Mouse (Mus musculus) CD4-positive helper T cell, adult 2 months (primary cell): ENCODE results near the gene Arl6ip4.

Experiments used
- DNase-seq: peaks from one replicate; pipeline ENCODE4 v3.0.0-alpha.2; 2012; ENCODE audit warnings: low read depth, missing footprints, low spot score

Gene Arl6ip4

DNA sequence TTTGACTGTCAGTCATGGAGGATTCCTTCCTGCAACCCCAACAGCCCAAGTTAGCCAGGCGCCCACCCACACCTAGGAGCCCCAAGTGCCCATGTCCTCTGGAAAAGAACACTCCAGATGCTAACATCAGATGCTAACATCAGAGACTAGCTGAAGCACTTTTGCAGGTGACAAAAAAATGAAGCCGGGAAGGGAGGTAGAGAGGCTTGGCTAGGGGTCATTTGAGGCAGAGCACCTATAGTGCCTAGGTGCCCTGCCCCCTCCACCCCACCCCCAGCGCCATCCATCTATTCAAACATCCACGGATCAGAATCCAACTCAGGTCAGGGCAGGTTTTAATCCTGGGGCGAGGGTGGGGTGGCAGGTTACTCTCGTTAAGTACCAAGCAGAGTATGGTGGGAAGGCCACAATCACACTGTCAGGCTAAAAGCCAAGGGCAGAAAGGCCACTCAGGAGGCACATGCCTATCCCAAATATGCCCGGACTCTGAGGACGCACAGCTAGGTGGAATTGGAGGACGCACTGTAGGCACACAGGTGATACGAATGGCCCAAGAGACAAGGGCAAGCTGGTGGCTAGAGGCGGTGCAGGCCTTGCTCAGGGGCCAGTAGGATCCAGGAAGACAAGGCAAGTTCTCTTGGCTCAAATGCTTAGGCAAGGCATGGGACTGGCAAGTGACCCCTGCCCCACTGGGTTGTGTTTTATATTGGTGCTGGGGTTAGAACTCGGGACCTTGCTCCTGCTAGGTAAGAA is 21.9 kb upstream of the Arl6ip4 start:
- DNase-seq = no peak

DNA sequence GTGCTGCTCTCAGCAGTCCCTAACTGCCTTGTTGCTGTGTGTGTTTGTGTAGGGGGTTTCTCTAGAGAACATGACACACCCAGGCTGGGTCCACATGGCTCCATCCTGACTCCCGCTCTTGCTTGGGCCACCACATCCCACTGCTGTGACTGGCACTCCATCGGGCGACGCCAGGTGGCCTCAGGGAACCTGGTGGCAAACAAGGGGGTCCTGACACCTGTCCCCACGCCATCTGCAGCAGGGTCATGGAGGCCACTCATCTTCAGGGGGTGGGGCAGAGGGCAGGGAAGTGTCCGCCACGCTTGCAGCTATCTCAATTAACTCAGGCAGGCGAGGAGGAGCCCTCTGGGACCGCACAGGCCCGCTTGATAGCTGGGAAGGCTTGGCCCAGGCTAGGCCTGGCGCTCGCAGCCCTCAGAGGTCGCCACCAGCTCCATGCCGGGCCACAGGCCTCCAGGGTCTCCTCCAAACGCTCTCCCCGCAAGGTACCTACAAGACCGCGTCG is 20.8 kb upstream of the Arl6ip4 start:
- DNase-seq = no peak

DNA sequence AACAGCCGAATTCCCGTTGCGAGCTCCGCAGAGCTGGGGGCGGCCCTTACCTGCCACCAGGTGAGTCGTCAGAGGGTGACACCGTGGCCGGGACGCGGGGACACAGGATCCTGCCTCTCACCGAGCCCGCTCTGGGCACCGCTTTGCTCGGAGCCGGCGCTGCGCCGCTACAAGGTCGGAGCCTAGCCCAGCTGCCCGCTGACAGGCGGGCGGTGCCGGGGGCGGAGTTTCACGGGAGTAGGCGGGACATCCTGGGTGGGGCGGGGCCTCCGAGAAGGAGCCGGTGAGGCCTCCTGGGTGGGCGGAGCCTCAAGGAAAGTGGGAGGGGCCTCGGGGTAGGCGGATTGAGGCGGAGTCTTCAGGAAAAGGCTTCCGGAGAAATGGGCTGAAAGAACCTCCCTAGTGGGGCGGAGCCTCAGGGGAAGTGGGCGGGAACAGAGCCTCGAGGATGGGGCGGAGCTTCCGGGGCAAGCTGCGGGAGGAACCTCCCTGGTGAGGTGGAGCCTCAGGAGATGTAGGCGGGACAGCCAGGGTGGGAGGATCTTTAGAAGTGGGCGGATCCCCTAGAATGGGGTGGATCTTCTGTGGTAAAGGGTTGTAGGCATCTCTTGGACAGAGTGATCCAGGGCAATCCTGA is 20.2 kb upstream of the Arl6ip4 start, which contains the start of gene Abcb9:
Gene Abcb9 (minus strand): TSS at position 203 of the 637 bp plus-strand sequence.
- peak; percentile 95 for DNase-seq

GRCm38 (mm10) chr5:124098923-124099322 is 17.0 kb upstream of the Arl6ip4 start:
- no peak for DNase-seq

DNA sequence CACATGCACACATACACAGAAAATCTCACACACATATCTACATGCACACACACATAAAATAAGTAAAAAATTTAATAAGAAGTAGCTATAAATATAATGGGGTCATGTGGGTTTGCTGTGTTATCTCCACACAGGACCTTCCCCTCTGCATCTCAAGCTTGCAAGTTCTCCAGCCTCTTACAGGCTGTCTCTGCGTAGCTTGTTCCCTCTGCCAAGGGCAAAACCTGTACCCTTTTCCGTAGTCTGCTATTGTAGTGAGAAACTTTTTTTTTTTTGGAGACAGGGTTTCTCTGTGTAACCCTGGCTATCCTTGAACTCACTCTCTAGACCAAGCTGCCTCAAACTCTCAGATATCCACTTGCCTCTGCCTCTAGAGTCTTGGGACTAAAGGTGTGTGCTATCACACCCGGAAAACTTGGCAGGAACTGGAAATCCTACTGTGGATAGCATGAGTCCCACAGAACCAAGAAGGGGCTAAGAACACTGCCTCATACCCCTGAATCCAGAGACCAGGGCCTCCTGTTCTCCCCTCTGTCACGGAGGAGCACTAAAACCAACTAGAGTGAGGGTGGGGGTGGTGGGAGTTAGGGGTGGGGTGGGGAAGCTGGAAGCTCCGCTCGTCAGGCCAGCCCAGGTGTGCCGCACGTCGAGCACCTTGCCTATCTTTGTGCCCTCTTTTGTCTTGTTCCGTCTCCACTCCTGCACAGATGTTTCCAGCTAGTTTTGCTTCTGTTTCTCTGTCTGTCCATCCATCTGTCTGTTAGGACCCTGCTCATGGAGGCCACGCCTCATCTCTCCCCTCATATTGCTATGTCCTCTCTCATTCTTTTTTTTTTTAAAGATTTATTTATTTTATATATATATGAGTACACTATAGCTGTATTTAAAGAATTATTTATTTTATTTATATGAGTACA is 15.5 kb upstream of the Arl6ip4 start:
- no peak for DNase-seq

DNA sequence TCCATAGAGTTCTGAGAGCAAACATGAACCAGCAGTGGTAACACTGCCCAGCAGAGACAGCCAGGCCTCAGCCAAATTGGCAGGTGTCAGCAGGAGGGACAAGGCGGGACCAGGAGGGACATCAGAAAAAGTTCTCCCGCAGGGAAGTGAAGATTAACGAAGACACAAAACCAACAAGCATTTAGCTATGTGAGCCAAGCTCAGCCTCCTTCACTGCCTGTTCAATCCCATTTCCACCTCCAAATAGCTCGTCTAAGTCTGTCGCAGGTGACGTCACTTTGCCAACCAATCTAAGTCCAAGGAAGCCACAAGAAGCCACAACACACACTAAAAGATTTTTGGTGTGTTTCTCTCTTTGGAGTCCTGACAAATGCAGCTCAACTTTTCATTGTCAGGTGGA is 13.6 kb upstream of the Arl6ip4 start:
- DNase-seq = no peak

GRCm38 (mm10) chr5:124103020-124103419 is 12.9 kb upstream of the Arl6ip4 start:
- DNase-seq = no peak

DNA sequence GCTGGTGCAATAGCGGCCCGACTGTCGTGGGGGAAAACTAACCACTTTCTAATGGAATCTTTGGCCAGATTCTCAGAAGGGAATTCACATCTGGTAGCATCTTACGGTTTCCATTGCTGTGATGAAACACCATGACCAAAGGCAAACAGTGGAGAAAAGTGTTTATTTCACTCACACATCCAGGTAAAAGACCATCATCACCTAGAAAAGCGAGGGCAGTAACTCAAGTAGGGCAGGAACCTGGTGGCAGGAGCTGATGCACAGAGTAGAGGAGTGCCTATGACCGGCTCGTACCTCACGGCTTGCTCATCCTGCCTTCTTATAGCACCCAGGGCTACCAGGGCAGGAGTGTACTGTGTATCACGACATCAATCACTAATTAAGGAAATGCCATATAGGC is 12.3 kb upstream of the Arl6ip4 start:
- DNase-seq = no peak

DNA sequence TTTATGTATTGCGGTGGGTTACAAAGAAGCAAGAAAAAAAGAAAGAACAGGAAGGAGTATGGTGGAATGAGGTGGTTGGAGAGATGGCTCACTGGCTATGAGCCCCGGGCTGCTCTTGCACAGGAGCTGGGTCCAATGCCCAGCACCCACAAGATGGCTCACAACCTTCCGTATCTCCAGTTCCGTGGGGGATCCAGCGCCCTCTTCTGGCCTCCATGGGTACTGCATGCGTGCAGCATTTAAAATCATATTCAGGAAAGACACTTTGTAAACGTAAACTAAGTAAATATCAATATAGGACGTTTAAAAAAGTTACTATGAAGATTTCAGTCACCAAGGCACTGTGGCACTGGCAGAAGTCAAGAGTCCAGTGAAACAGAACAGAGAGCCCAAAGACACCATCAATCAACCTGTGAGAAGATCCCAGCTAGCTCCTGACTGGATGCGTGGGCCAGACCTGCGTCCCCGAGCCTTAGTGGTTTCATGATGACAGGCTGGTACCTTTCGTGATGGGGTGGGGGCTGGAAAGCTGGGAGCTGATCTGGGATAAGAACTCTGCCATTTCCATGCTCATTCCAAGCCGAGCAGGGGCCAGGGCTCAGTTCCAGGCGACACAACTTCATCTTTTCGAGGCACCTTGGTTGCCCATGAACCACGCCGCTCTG is 4.7 kb upstream of the Arl6ip4 start:
- peak; percentile 80 for DNase-seq

DNA sequence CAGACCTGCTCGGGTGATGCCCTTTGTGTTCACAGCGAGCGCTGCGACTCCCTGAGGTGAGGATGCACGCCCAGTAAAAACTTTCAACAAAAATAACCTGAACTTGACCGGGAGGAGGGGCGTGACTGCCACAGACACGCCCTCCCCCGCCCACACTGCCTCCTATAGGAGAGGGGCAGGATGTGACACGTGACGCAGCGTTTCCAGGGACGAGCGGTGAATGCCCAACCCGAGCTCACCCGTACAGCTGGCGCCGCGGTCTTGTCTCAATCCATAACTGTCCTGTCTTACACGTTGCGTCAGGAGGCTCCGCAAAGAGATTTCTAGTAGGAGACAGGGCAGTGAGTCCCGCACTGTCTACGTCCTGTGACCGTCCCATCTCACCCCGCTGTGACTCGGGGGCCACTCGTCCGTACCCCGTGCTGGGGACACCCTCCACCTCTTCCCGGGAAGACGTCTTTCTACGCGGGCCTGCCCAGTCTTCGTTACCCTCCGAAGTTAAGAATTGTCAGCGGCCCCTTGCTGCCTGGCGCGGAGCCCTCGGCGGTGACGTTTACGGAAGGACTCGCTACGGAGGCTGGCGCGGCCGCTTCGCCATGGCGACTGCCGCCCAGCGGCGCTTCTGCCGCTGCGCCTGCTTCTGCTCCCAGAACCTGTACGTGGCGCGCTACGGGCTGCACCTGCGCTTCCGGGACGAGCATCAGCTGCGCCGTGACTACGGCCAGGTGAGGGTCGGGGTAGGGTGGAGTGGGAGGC is 4.0 kb upstream of the Arl6ip4 start, which contains the start of gene Ogfod2:
Gene Ogfod2 (plus strand): TSS at position 556 of the 756 bp plus-strand sequence.
- peak; percentile 98 for DNase-seq

GRCm38 (mm10) chr5:124112531-124112930 is 3.4 kb upstream of the Arl6ip4 start:
- no peak for DNase-seq

- peak; percentile 72 for DNase-seq
Observed at GRCm38 (mm10) chr5:124113030-124113429, 2.9 kb upstream of the Arl6ip4 start.

DNA sequence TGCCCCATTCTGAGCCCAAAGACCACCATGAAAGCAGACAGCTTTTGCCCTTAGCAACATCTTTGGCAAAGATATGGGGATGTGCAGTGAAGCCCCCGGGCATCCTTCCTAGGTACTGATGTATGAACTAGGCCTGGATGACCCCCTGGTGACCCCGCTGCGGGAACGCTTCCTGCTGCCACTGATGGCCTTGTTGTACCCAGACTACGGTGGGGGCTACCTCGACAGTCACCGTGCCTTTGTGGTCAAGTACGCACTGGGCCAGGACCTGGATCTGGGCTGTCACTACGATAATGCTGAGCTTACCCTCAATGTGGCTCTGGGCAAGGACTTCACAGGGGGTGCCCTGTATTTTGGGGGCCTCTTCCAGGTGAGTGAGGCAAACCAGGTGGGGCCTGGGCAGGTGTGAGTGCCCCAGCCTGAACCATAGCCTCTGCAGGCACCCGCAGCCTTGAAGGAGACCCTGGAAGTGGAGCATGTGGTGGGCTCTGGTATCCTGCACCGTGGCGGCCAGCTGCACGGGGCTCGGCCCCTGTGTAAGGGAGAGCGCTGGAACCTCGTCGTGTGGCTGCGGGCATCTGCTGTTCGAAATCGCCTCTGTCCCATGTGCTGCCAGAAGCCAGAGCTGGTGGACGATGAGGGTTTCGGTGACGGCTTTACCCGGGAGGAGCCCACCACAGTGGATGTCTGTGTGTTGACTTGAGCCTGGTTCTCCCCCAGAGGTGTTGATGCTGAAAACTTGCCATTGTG is 1.4 kb upstream of the Arl6ip4 start:
- no peak for DNase-seq

GRCm38 (mm10) chr5:124115531-124115930 is 358 bp upstream of the Arl6ip4 start:
- DNase-seq = no peak

DNA sequence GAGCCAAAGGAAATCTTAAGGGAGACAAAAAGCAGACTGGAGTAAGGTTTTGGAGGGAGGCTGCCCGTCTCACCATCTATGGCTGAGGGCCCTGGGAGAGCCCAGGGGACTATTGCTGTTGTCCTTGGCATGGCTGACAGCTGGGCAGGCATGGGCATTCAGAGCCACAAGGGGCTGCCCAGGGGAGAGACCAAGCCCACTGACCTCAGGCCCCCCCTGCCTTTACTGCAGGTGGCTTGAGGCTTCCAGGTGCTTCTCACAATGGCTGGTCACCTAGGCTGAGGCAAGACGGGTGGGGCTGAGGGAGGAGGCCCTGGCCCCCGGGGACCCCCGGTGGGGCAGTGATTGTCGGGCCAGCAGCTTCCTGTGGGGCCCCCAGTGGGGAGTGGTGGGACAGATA is 3.3 kb downstream of the Arl6ip4 start:
- no peak for DNase-seq

DNA sequence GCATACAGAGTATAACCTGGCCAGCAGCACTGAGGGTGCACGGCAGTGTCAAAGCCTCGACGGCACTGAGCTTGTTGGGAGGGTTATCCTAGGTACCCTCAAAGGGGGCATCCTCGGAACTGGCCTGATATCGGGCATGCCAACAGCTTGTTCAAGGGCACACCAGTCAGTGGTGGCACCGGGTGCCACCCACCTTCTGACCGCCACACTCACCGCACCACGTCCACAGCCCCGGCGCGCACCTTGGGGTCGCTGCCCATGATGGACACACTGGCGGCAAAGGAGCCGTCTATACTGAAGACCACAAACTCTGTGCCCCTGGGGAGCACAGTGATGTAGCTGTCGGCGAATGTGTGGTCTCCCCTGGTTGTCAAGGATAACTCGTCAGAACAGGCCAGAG is 6.5 kb downstream of the Arl6ip4 start:
- DNase-seq = no peak

DNA sequence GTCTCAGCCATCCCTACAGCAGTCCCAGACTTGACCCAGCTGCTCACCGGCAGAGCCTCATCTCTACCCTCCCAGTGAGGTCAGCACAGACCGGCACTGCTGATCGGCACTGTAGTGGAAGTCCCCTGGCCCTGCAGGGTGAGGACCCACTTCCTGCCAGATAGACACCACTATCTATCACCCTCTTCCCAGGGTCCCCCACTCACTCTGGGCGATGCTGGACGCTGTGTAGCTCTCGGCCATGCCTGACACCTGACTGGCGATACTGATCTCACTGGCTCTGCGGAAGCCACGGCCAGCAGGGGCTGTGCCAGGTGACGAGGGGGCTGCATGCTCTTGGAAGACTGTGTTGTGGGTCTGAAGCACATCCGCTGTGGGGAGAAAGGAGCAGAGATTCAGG is 9.2 kb downstream of the Arl6ip4 start:
- no peak for DNase-seq

GRCm38 (mm10) chr5:124134261-124134660 is 18.4 kb downstream of the Arl6ip4 start:
- DNase-seq = no peak

DNA sequence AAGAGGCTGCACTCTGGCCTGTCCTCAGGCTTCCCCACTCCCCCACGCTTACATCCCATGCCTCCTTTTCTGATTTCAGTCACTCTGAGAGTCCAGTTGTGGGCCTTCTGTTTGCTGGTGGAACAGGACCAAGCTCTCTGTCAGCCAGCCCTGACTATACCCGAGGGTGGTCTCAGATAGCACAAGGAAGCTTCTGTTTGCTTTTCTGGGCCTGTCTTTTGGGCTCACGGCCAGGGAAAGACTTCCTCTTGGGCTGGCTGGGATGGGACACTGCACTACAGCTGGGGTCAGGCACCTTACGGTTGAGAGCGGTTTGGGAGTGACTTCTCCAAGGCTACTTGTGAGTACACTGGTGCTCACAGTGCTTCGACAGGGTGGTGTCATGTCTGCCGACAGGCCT is 22.2 kb downstream of the Arl6ip4 start:
- no peak for DNase-seq

GRCm38 (mm10) chr5:124149028-124149427 is 33.1 kb downstream of the Arl6ip4 start:
- no peak for DNase-seq
